Mouse (Mus musculus): ENCODE data around the gene Abcd3.

DNA sequence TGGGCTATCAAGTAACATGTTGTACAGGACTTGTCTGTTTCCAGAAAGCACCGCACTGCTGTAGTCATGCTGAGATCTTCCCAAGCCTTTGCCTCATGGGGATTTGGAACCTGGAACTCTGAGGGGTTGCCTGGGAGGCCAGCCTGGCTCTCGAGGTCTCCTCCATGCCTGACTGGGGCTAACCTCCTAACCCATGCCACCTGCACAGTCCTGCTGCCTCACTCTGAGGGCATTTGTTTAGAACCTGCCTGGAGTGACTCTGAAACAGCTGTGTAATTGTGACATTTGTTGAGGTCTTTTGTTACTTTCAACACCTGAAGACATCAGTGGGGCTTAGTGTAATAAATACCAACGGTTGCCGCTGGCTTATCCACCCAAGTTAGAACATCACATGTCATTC lies 102.9 kb downstream of the Abcd3 start:
- TF ChIP-seq POLR2A (IDR thresholded peaks at IDR 0.05; ENCODE audit: insufficient read length, low read depth) (no peak), SRF (IDR thresholded peaks at IDR 0.05; ENCODE audit: control insufficient read depth, insufficient read length, low read depth) (no peak)

Measured in myocyte (in vitro differentiated cells).